Mouse (Mus musculus): ENCODE measurements around the gene Habp2.

Habp2 gene

GRCm38 (mm10) chr19:56363721-56364460 is 77.0 kb downstream of the Habp2 start:
- DNase-seq (ENCODE audit: low read depth) = no peak

- no peak for DNase-seq (ENCODE audit: low read depth)
Measured at GRCm38 (mm10) chr19:56364563-56364962, 77.6 kb downstream of the Habp2 start.

- DNase-seq (ENCODE audit: low read depth) = no peak
Measured at GRCm38 (mm10) chr19:56366168-56366567, 79.2 kb downstream of the Habp2 start.

- DNase-seq (ENCODE audit: low read depth) = no peak
Measured at GRCm38 (mm10) chr19:56366625-56367024, 79.7 kb downstream of the Habp2 start.

- no peak for DNase-seq (ENCODE audit: low read depth)
Measured at GRCm38 (mm10) chr19:56367778-56368177, 80.8 kb downstream of the Habp2 start.

- no peak for DNase-seq (ENCODE audit: low read depth)
Measured at GRCm38 (mm10) chr19:56368912-56369311, 82.0 kb downstream of the Habp2 start.
